Mouse (Mus musculus) limb, embryonic 11.5 days (tissue): ENCODE results near the gene Trp53i13. TPM values are rescaled to one million over a fixed set of nuclear protein-coding genes. Genes with fewer than 3 reads are reported as not detected.
A peak's percentile ranks its signal among the peaks of the same experiment; 100 is the strongest.

Experiments
- ATAC-seq: fragments of 200-750 bp; cut with Nextera tagmentation; 2 replicates; pipeline ENCODE4 v1.8.0; 2017; ENCODE audit warnings: low read depth; ENCODE audit not compliant: insufficient number of reproducible peaks, low FRiP score, low TSS enrichment
- DNase-seq: peaks from one replicate; pipeline ENCODE4 v3.0.0-alpha.2; 2015; ENCODE audit warnings: low spot score
- H3K27ac ChIP-seq: fragments of 300-500 bp; sonication (generic); replicated peaks from 2 replicates; pipeline ENCODE4 v1.5.1; 2014; ENCODE audit warnings: low read depth, mild to moderate bottlenecking, low read length
- H3K27me3 ChIP-seq: fragments of 300-500 bp; sonication (generic); 2 replicates; pipeline ENCODE4 v1.6.1; 2014; ENCODE audit warnings: mild to moderate bottlenecking, low read length, mixed read lengths; ENCODE audit not compliant: control insufficient read depth, insufficient read depth
- H3K36me3 ChIP-seq: fragments of 300-500 bp; sonication (generic); 2 replicates; pipeline ENCODE4 v1.6.1; 2014; ENCODE audit warnings: mild to moderate bottlenecking, low read length, moderate library complexity, mixed read lengths; ENCODE audit not compliant: control insufficient read depth, insufficient read depth
- H3K4me1 ChIP-seq: fragments of 300-500 bp; sonication (generic); 2 replicates; pipeline ENCODE4 v1.6.1; 2014; ENCODE audit warnings: low read length, mixed read lengths; ENCODE audit not compliant: control insufficient read depth, insufficient read depth
- H3K4me2 ChIP-seq: fragments of 300-500 bp; sonication (generic); 2 replicates; pipeline ENCODE4 v1.6.1; 2014; ENCODE audit warnings: low read depth, mild to moderate bottlenecking, moderate library complexity; ENCODE audit not compliant: severe bottlenecking
- H3K4me3 ChIP-seq: fragments of 300-500 bp; sonication (generic); 2 replicates; pipeline ENCODE4 v1.5.1; 2014; ENCODE audit warnings: low read depth, low read length
- H3K9ac ChIP-seq: fragments of 300-500 bp; sonication (generic); 2 replicates; pipeline ENCODE4 v1.6.1; 2014; ENCODE audit warnings: mild to moderate bottlenecking, low read length
- H3K9me3 ChIP-seq: fragments of 300-500 bp; sonication (generic); 2 replicates; pipeline ENCODE4 v1.6.1; 2016; ENCODE audit warnings: low read length; ENCODE audit not compliant: control insufficient read depth
- WGBS: fragments of 180-500 bp; shearing (Covaris S2); extraction: QIAGEN DNeasy Blood & Tissue Kit; methylation state at CpG from one replicate; pipeline ENCODE4 v1.1.7; 2014; 5-methylcytosine and 5-hydroxymethylcytosine counted together
- polyA plus RNA-seq: library from polyadenylated mRNA; unstranded; fragments of >200 nt; fragmentation: Nextera tagmentation; extraction: Ambion mirVana; gene quantifications from 2 replicates; pipeline ENCODE4 v1.2.1, GENCODE M21; 2014

Trp53i13 gene
- polyA plus RNA-seq, 1 experiment from 2014 or later: 42.2 TPM

DNA sequence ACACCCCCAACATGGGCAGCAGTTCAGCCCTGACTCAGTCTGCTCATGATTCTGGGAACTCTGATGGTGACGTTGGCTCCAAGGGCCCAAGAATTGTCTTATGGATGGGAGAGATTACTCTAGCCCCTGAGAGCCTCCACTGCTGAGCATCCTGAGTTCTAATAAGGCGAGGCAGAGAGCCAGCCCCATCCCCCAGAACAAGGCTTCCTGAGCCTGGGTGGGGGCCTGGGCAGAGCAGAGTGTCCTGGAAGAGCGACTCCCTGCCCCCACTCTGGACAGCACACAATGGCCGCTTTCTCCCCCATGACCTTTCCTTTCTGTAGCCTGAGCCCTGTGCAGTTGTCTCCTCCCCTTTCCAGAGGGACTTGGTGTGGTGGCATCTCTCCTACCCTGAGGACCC lies 17.9 kb downstream of the Trp53i13 start:
- Histone ChIP-seq H3K4me2 (no peak overlapping the region), H3K27me3 (no peaks in the 10 kb centered on the region), H3K9ac (no peak overlapping the region), H3K27ac (0 out of 2 replicates have a peak overlapping the region, but pooled peaks have one; percentile 15), H3K36me3 (peaks cover 5% of the 10 kb centered on the region; the same call in 1 of the 2 replicates), H3K4me1 (peaks cover 31% of the 10 kb centered on the region), H3K9me3 (no peaks in the 10 kb centered on the region), H3K4me3 (no peak overlapping the region)
- ATAC-seq (no peak), DNase-seq (no peak)
- 44% methylated on average over 4 of the region's 4 CpGs for WGBS

DNA sequence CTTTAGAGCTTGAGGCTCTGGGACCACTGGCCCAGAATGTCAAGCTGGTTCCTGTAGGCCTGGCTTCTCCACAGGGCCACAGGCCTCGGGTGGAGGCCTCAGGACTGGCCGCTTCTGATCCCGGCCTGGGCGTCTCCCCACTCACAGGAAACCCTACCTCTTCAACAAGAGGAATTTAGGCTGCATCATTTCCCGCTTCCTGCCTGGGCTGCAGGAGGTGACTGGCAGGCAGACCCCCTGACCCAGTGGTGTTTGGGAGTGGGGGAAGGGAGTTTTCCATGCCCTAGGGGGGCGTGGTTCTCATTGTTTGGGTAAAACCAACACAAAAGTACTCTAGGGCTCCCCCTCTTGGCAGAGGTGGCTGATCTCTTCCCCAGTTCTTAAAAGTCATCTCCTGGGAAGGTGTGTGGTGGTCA lies 18.4 kb downstream of the Trp53i13 start:
- Histone ChIP-seq H3K9ac (peak overlapping the region; percentile 17; the same call in 1 of the 2 replicates), H3K4me2 (no peak overlapping the region), H3K4me1 (peaks cover 33% of the 10 kb centered on the region), H3K27ac (peak overlapping the region; percentile 82), H3K9me3 (no peaks in the 10 kb centered on the region), H3K36me3 (peaks cover 5% of the 10 kb centered on the region; the same call in 1 of the 2 replicates), H3K27me3 (no peaks in the 10 kb centered on the region), H3K4me3 (no peak overlapping the region)
- 7% methylated on average over 6 of the region's 6 CpGs for WGBS
- ATAC-seq (no peak), DNase-seq (peak; percentile 89)

DNA sequence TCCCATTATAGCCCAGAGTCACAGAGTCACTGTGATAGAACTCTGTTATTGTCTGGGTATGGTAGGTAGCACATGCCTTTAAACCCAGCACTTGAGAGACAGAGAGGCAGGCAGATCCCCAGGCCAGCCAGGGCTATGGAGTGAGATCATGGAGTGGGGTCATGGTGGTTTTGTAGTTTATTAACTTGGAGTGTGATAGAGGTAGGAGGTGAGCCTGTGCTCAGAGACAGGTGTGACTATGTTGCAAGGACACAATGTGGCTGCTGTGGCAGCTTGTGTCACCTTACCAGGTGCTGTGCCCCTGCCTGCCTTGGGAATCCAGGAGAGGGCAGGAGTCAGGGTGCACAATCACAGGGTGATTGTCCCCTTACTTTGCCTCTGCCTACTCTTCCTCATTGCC lies 20.3 kb downstream of the Trp53i13 start:
- no peak for ATAC-seq
- no peaks in the 10 kb centered on the region for H3K9me3 ChIP-seq
- no peak overlapping the region for H3K4me2 ChIP-seq
- no peaks in the 10 kb centered on the region for H3K27me3 ChIP-seq
- H3K9ac ChIP-seq: no peak overlapping the region
- H3K27ac ChIP-seq: no peak overlapping the region
- no peak for DNase-seq
- H3K4me3 ChIP-seq: no peak overlapping the region
- peaks cover 38% of the 10 kb centered on the region for H3K4me1 ChIP-seq
- H3K36me3 ChIP-seq: peaks cover 5% of the 10 kb centered on the region; the same call in 1 of the 2 replicates

DNA sequence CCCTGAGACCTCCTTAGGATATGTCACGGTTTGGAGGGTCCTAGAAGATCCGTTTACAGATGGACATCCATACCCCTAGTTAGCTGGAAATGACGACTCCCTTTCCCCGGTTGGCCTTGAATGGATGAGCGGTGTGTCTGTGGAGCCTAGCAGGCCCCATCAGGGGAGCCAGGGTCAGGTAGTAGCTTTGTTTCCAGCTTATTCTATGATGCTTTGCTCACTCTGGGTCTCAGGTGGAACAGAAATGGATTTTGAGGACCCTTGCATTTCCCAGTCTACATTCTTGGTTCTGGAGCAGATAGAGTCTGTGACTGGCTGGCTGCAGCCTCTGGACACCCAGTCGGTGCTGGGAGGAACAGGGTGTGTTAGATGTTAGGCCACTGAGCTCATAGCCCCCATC lies 21.0 kb downstream of the Trp53i13 start:
- Histone ChIP-seq H3K4me1 (peaks cover 38% of the 10 kb centered on the region), H3K27ac (no peak overlapping the region), H3K4me3 (peak overlapping the region; percentile 88; the same call in 1 of the 2 replicates), H3K9me3 (no peaks in the 10 kb centered on the region), H3K9ac (peak overlapping the region; percentile 18; the same call in 1 of the 2 replicates), H3K27me3 (no peaks in the 10 kb centered on the region), H3K4me2 (peak overlapping the region; percentile 96), H3K36me3 (peaks cover 3% of the 10 kb centered on the region; the same call in 1 of the 2 replicates)
- WGBS: 73% methylated on average over 6 of the region's 6 CpGs
- ATAC-seq (no peak), DNase-seq (no peak)

DNA sequence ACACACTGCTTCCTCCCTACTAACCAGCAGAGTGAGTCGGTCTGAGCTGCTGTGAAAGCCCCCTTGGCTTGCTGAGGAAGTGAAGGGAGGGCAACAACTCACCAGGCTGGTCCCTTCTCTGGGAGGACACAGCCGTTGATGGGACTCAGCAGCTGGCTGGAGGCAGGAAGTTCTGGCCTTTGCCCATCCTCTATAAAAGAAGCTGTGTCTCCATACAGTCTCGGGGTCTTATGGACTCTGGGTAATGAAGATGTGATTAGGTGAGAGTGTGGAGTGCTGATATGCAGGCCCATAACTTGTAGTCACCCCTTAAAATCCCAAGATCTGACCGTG lies 21.5 kb downstream of the Trp53i13 start:
- ATAC-seq: no peak
- Histone ChIP-seq H3K9me3 (no peaks in the 10 kb centered on the region), H3K27me3 (no peaks in the 10 kb centered on the region), H3K36me3 (peaks cover under 1% of the 10 kb centered on the region; the same call in 1 of the 2 replicates), H3K4me3 (peak overlapping the region; percentile 88), H3K9ac (peak overlapping the region; percentile 93), H3K27ac (no peak overlapping the region), H3K4me1 (peaks cover 38% of the 10 kb centered on the region), H3K4me2 (peak overlapping the region; percentile 96)
- 33% methylated on average over 4 of the region's 4 CpGs for WGBS
- no peak for DNase-seq

DNA sequence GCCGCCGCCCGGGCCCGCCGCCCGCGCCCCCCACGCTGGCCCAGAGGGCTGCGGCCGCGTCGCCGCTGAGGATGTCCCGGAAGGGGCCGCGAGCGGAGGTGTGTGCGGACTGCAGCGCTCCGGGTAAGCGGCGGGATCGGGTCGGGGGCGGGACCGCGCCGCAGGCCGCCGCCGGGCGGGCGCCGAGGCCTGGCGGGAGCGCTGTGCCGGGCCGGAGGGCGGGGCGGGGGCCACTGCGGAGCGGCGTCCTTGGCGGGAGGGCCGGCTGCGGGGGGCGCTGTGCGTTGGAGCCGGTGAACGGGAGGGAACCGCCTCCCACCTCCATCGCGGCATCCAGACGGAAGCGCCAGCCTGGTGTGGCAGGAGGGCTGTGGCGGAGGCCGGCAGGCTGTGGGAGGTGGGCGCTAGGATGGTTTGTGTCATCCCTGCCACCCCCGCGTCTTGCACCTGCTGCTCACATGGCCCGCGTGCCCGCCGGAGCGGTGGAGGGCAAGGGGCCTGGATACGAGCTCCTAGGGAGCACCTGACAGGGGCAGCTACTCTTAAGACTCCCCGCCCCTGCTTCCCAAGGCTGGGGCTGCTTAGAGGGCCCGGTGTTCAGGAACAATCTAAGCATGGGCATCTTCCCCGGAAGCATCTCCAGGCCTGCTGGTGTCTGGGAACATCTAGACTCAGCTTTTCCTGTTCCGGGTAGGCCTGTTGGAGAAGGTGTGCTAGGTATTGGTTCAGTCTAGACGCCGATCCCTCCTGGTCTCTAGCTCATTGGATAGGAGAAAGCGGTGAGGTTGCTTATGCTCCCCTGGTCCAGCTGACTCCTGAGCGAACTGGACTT lies 22.1 kb downstream of the Trp53i13 start, which contains the start of gene Git1:
Gene Git1, plus strand, starts transcription at position 51 of the 832 bp plus-strand sequence.
- Histone ChIP-seq H3K9ac (peak within 1 kb of the TSS; percentile 93), H3K9me3 (no peaks in the 10 kb centered on the region), H3K4me3 (peak within 1 kb of the TSS; percentile 88), H3K4me1 (peaks cover 36% of the 10 kb centered on the region), H3K4me2 (peak within 1 kb of the TSS; percentile 96), H3K36me3 (no peaks in the 10 kb centered on the region; the same call in 1 of the 2 replicates), H3K27ac (peak within 1 kb of the TSS; percentile 90), H3K27me3 (no peaks in the 10 kb centered on the region)
- 2% methylated on average over 51 of the region's 74 CpGs for WGBS
- DNase-seq: peak; percentile 60
- no peak for ATAC-seq

GRCm38 (mm10) chr11:77492911-77493332 lies 22.9 kb downstream of the Trp53i13 start:
- ATAC-seq: peak; percentile 46; the same call in 1 of the 2 replicates
- Histone ChIP-seq H3K36me3 (no peaks in the 10 kb centered on the region), H3K27me3 (no peaks in the 10 kb centered on the region), H3K9ac (peak overlapping the region; percentile 93), H3K27ac (peak overlapping the region; percentile 90), H3K4me1 (peaks cover 38% of the 10 kb centered on the region), H3K9me3 (no peaks in the 10 kb centered on the region), H3K4me2 (peak overlapping the region; percentile 96), H3K4me3 (peak overlapping the region; percentile 88)
- WGBS: 0% methylated on average over 27 of the region's 32 CpGs
- peak; percentile 92 for DNase-seq

DNA sequence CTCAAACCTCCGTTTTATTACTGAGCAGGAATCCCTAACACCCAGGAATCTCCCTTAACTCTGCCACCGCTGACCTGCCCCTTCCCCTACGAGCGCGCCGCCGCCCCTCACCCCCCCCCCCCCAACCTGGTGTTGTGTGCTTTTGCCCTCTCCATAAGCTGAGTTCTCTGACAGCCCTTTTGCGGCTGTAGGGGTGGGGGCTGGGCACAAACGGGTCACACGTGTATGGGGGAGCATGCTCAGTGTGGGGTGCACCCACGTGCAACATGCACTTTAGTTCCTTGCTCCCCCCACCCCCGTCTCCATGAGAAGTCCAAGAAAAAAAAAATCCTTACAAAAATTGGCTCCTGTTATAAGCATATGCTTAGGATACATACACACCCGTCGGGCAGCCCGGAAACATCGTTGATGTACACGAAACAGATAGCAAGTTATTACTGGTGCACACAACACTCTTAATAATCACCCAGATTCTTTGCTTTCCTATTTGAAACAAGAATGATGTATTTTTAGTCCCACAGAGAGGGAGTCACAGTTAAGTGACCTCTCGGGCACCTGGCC lies 23.4 kb downstream of the Trp53i13 start:
- Histone ChIP-seq H3K4me3 (peak overlapping the region; percentile 88), H3K4me2 (peak overlapping the region; percentile 96), H3K36me3 (no peaks in the 10 kb centered on the region), H3K4me1 (peaks cover 43% of the 10 kb centered on the region), H3K9me3 (no peaks in the 10 kb centered on the region), H3K27ac (peak overlapping the region; percentile 90), H3K9ac (peak overlapping the region; percentile 93), H3K27me3 (no peaks in the 10 kb centered on the region)
- DNase-seq (peak; percentile 54), ATAC-seq (no peak)
- under 1% methylated on average over 17 of the region's 18 CpGs for WGBS
